Mouse (Mus musculus): ENCODE data around the gene Atrnl1. TPM values are rescaled to one million over a fixed set of nuclear protein-coding genes. Genes with fewer than 3 reads are reported as not detected.

Atrnl1 gene
- polyA plus RNA-seq, 1 experiment, result 5.6 TPM

GRCm38 (mm10) chr19:57648944-57649271 lies 38.1 kb downstream of the Atrnl1 start:
- TF ChIP-seq POLR2A (IDR thresholded peaks at IDR 0.05; ENCODE audit: low read depth, low read length), result no peak
- no peak for TF ChIP-seq CTCF (IDR thresholded peaks at IDR 0.05; ENCODE audit: extremely low read depth, insufficient read depth, insufficient read length, insufficient replicate concordance)
- Histone ChIP-seq H3K4me1 (ENCODE audit: control insufficient read depth, insufficient read depth, insufficient read length) (no peaks in the 10 kb centered on the region), H3K27ac (ENCODE audit: insufficient read depth, low read length) (peak overlapping the region; percentile 23), H3K27me3 (ENCODE audit: control insufficient read depth, insufficient read depth, low read length) (no peaks in the 10 kb centered on the region), H3K36me3 (ENCODE audit: control insufficient read depth, insufficient read depth, low read length) (peaks cover 1% of the 10 kb centered on the region; the same call in 1 of the 2 replicates), H3K4me3 (ENCODE audit: extremely low read depth, insufficient read depth, insufficient read length) (no peak overlapping the region)
- no peak for DNase-seq (ENCODE audit: low read depth in 1 of 2, low spot score in 2 of 2)
- WGBS, result 95% methylated on average over 4 of the region's 4 CpGs

DNA sequence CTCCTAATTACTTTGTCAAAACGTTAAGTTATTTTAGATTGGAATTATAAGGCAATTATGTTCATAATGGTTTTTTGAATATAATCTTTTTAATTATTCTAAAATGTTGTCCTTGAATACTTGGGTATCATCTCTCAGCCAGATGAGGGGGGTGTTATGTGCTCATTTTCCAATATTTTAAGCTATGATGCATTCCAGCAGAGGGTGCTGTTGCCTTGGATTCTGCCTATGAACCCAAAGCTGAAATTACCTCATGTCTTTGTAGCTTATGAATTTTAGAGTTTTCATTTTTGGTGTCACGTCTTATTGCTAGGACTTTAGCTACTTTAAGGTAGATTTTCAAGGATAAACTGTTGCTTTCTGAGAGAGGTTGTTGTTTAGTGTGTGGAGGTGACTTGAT lies 44.2 kb downstream of the Atrnl1 start:
- Histone ChIP-seq H3K4me1 (ENCODE audit: control insufficient read depth, insufficient read depth, insufficient read length) (peaks cover 3% of the 10 kb centered on the region; the same call in 1 of the 2 replicates), H3K27me3 (ENCODE audit: control insufficient read depth, insufficient read depth, low read length) (no peaks in the 10 kb centered on the region), H3K4me3 (ENCODE audit: extremely low read depth, insufficient read depth, insufficient read length) (no peak overlapping the region), H3K27ac (ENCODE audit: insufficient read depth, low read length) (no peak overlapping the region), H3K36me3 (ENCODE audit: control insufficient read depth, insufficient read depth, low read length) (peaks cover 5% of the 10 kb centered on the region; the same call in 1 of the 2 replicates)
- peak in 1 of 2 experiments; percentile 5 for DNase-seq (ENCODE audit: low read depth in 1 of 2, low spot score in 2 of 2)
- WGBS, result 70% methylated on average over 2 of the region's 2 CpGs
- TF ChIP-seq POLR2A (IDR thresholded peaks at IDR 0.05; ENCODE audit: low read depth, low read length) (no peak), CTCF (IDR thresholded peaks at IDR 0.05; ENCODE audit: extremely low read depth, insufficient read depth, insufficient read length, insufficient replicate concordance) (0 out of 2 replicates have a peak, but pooled peaks have one; percentile 9)

GRCm38 (mm10) chr19:57655491-57655890 lies 44.7 kb downstream of the Atrnl1 start:
- no peak for DNase-seq (ENCODE audit: low read depth in 1 of 2, low spot score in 2 of 2)
- no peaks in the 10 kb centered on the region for H3K27me3 ChIP-seq (ENCODE audit: control insufficient read depth, insufficient read depth, low read length)
- H3K27ac ChIP-seq (ENCODE audit: insufficient read depth, low read length), result no peak overlapping the region
- peaks cover 5% of the 10 kb centered on the region; the same call in 1 of the 2 replicates for H3K36me3 ChIP-seq (ENCODE audit: control insufficient read depth, insufficient read depth, low read length)
- H3K4me3 ChIP-seq (ENCODE audit: extremely low read depth, insufficient read depth, insufficient read length), result no peak overlapping the region
- 95% methylated on average over 11 of the region's 11 CpGs for WGBS
- TF ChIP-seq POLR2A (IDR thresholded peaks at IDR 0.05; ENCODE audit: low read depth, low read length) (no peak), CTCF (IDR thresholded peaks at IDR 0.05; ENCODE audit: extremely low read depth, insufficient read depth, insufficient read length, insufficient replicate concordance) (no peak)
- H3K4me1 ChIP-seq (ENCODE audit: control insufficient read depth, insufficient read depth, insufficient read length), result peaks cover 3% of the 10 kb centered on the region; the same call in 1 of the 2 replicates

DNA sequence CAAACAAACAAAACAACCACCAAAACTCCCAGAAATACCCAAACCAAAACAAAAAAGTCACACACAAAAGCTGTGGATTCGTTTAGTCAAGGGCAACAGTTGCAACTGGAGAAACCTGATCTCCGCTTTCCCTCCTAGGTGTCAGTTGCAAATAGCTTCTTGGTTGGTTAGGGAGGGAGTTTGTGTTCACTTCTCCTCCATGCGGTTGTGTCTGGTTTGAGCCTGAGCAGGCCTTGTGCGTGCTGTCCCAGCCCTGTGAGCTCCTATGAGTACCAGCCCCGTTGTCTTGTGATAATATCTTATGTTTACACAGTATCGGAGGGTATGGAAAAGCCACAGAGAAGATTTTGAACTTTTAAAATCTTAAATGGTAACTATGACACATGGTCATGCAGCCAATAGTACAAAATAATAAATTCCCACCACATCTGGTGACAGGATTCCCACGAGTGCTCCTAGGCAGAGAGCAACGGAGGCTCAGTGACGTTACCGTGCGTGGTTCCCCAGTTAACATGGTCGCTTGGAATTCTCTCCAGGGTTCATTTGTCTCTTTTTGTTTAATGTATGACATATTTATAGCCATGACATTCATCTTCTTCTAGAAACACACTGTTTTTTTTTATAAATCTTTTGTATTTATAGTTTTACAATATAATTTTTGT lies 46.7 kb downstream of the Atrnl1 start:
- Histone ChIP-seq H3K4me1 (ENCODE audit: control insufficient read depth, insufficient read depth, insufficient read length) (peaks cover 3% of the 10 kb centered on the region; the same call in 1 of the 2 replicates), H3K36me3 (ENCODE audit: control insufficient read depth, insufficient read depth, low read length) (peaks cover 4% of the 10 kb centered on the region; the same call in 1 of the 2 replicates), H3K27ac (ENCODE audit: insufficient read depth, low read length) (no peak overlapping the region), H3K4me3 (ENCODE audit: extremely low read depth, insufficient read depth, insufficient read length) (no peak overlapping the region), H3K27me3 (ENCODE audit: control insufficient read depth, insufficient read depth, low read length) (no peaks in the 10 kb centered on the region)
- no peak for DNase-seq (ENCODE audit: low read depth in 1 of 2, low spot score in 2 of 2)
- no peak for TF ChIP-seq CTCF (IDR thresholded peaks at IDR 0.05; ENCODE audit: extremely low read depth, insufficient read depth, insufficient read length, insufficient replicate concordance)
- no peak for TF ChIP-seq POLR2A (IDR thresholded peaks at IDR 0.05; ENCODE audit: low read depth, low read length)
- WGBS, result 88% methylated on average over 12 of the region's 12 CpGs

DNA sequence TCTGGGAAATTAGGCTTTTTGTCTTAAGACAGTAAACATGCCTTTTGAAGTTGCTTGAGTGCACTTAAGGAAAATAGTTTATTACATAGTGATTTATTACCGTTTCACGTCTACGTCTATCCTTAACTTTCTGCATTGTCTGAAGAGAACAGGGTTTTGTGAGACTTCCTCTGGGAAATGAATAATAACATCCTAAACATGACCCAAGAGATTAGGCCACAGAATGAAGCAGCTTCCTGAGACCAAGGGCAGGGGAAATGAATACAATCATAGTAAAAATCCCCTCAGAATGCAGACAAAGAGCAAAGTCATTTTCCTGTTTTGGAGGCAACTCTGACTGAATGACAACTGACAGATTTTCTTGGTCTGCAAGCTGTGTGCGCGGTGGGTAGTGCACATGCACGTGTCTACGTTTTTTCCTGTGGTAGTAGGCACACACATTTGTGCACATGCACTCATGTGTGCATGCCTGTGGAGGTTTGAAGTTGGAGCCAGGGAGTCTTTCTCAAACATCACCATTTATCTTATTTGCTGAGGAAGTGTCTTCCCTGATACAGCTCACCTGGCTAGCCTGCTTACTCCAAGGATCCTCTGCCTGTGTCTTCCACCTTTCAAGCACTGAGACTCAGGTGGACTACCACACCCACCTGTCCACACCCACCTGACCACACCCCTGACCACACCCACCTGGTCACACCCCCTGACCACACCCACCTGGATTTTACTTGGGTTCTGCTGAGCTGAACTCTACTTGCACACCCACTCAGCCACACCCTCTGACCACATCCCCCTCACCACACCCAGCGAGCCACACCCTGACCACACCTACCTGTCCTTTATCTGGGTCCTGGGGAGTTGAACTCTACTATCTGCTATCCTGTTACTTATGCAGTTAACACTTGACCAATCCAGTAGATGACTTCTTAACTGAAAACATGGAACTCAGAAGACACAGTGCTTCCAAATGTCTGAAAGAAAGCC lies 47.6 kb downstream of the Atrnl1 start:
- H3K27ac ChIP-seq (ENCODE audit: insufficient read depth, low read length), result no peak overlapping the region
- DNase-seq (ENCODE audit: low read depth in 1 of 2, low spot score in 2 of 2), result no peak
- H3K4me1 ChIP-seq (ENCODE audit: control insufficient read depth, insufficient read depth, insufficient read length), result peaks cover 3% of the 10 kb centered on the region; the same call in 1 of the 2 replicates
- no peaks in the 10 kb centered on the region for H3K27me3 ChIP-seq (ENCODE audit: control insufficient read depth, insufficient read depth, low read length)
- TF ChIP-seq CTCF (IDR thresholded peaks at IDR 0.05; ENCODE audit: extremely low read depth, insufficient read depth, insufficient read length, insufficient replicate concordance), result no peak
- TF ChIP-seq POLR2A (IDR thresholded peaks at IDR 0.05; ENCODE audit: low read depth, low read length), result no peak
- 48% methylated on average over 8 of the region's 8 CpGs for WGBS
- H3K4me3 ChIP-seq (ENCODE audit: extremely low read depth, insufficient read depth, insufficient read length), result no peak overlapping the region
- H3K36me3 ChIP-seq (ENCODE audit: control insufficient read depth, insufficient read depth, low read length), result peaks cover 4% of the 10 kb centered on the region; the same call in 1 of the 2 replicates

DNA sequence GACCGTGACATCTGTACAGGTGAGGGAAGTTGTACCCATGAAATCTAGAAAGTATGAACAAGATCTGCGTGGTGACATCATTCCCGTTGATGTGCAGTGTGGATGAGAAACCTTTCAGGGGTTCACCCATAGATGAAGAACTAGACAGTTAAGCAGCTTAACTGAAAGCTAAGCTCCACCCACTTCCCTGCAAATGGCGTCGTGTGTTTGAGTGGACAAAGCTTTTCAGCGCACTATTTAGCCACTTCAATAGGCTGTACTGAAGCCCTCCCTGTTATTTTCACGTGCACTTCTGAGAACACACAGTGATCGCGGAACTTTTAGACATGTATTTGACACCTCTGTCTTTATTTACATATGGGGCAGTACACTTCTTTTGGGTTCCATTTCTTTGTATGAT lies 56.2 kb downstream of the Atrnl1 start:
- WGBS, result 95% methylated on average over 9 of the region's 9 CpGs
- H3K36me3 ChIP-seq (ENCODE audit: control insufficient read depth, insufficient read depth, low read length), result no peaks in the 10 kb centered on the region
- TF ChIP-seq POLR2A (IDR thresholded peaks at IDR 0.05; ENCODE audit: low read depth, low read length), result no peak
- TF ChIP-seq CTCF (IDR thresholded peaks at IDR 0.05; ENCODE audit: extremely low read depth, insufficient read depth, insufficient read length, insufficient replicate concordance), result no peak

More for the DNA sequence above, 56.2 kb downstream of the Atrnl1 start:
- Histone ChIP-seq H3K27ac (ENCODE audit: insufficient read depth, low read length) (no peak overlapping the region), H3K4me3 (ENCODE audit: extremely low read depth, insufficient read depth, insufficient read length) (no peak overlapping the region), H3K4me1 (ENCODE audit: control insufficient read depth, insufficient read depth, insufficient read length) (no peaks in the 10 kb centered on the region), H3K27me3 (ENCODE audit: control insufficient read depth, insufficient read depth, low read length) (no peaks in the 10 kb centered on the region)
- no peak for DNase-seq (ENCODE audit: low read depth in 1 of 2, low spot score in 2 of 2)
